ENCODE assay signal across 21 mouse cellular contexts in the genomic region with DNA sequence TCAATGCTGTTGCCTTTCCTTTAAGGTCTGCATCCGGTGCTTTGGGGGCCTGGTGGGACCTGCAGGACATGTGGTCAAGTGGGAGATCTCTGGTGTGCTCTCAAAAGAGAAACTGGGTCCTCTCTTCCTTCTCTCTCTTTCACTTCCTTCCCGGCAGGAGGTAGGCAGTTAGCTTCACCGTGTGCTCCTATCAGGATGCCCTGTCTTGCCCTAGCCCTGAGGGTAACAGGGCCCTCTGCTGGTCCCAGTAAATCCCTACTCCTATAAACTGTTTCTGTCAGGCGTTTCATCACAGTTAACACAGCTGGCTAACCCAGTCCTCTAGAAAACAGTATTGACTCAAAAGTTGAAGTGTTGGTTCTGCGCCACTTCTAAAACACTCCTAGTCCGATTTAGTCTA. TPM values are rescaled to one million over a fixed set of nuclear protein-coding genes. Genes with fewer than 3 reads are reported as not detected.
DNase-seq lines count a peak whose midpoint lies in the region; ATAC-seq and TF ChIP-seq lines count a peak whose summit lies in the region.
"Had no signal": no experiment of that assay in that cellular context is flagged by ENCODE, and none has a peak within 500 bp of the region (broad histone marks: within the 10 kb centered on the region; RNA-seq: fewer than 3 reads in every experiment).

No protein-coding gene starts in this region.

- dilution Hi-C loops in CH12.LX (cut with MboI; ENCODE audit: extremely low pct_ligation_motif_present, extremely low pct_unique_long_range_greater_than_20kb, low sequenced_read_pairs): no loop called here

- H3K4me1 ChIP-seq in CH12.LX (ENCODE audit: control insufficient read depth in 1 of 2, insufficient read depth in 2 of 2): 0 out of 4 replicates have a peak, but pooled peaks cover 2 to 4% of the 10 kb centered on the region in 2 experiments
- H3K4me1 ChIP-seq: embryonic facial prominence, embryonic 12.5 days; forebrain, embryonic 15.5 days had no signal

- H3K27me3 ChIP-seq in CH12.LX (replicated peaks): peaks cover 40% of the 10 kb centered on the region
- H3K27me3 ChIP-seq: forebrain, embryonic 13.5 days; forebrain, embryonic 15.5 days had no signal

- no peaks in the 10 kb centered on the region for H3K9me3 ChIP-seq in CH12.LX (replicated peaks; ENCODE audit: low read length)
- H3K9me3 ChIP-seq: embryonic facial prominence, embryonic 10.5 days; embryonic facial prominence, embryonic 12.5 days; forebrain, embryonic 13.5 days; forebrain, embryonic 15.5 days had no signal

- TF ChIP-seq RAD21 in CH12.LX (IDR thresholded peaks at IDR 0.05; ENCODE audit: low read depth, low read length): no peak

- TF ChIP-seq EP300 in CH12.LX (IDR thresholded peaks at IDR 0.05; ENCODE audit: low read length): no peak

- 0 out of 2 replicates have a peak, but pooled peaks have one; percentile 50 for ATAC-seq in megakaryocyte progenitor cell, adult 5-6 weeks (replicated peaks; ENCODE audit: poor library complexity)
- ATAC-seq: CD4-positive, CD25-positive, alpha-beta regulatory T cell, adult 4 months; forebrain, embryonic 13.5 days; forebrain, embryonic 15.5 days; forebrain, postnatal 0 days had no signal

- in situ Hi-C loops in CH12.LX (cut with MboI; ENCODE audit: low pct_ligation_motif_present, low pct_unique_long_range_greater_than_20kb, low sequenced_read_pairs): no loop called here

- no peak overlapping the region for H3K4me3 ChIP-seq in CH12.LX (replicated peaks in 1 of 3; ENCODE audit: low read depth in 2 of 3, low read length in 2 of 3, poor library complexity in 1 of 3)
- H3K4me3 ChIP-seq: embryonic facial prominence, embryonic 10.5 days; embryonic facial prominence, embryonic 12.5 days; forebrain, embryonic 13.5 days; forebrain, embryonic 15.5 days had no signal

- no peaks in the 10 kb centered on the region for H3K79me2 ChIP-seq in CH12.LX (replicated peaks; ENCODE audit: control insufficient read depth, extremely low read depth, insufficient read depth, poor library complexity, severe bottlenecking)

- no peak overlapping the region for H3K4me2 ChIP-seq in CH12.LX (ENCODE audit: insufficient read depth, low read depth, poor library complexity, severe bottlenecking)
- H3K4me2 ChIP-seq: embryonic facial prominence, embryonic 12.5 days; forebrain, embryonic 13.5 days; forebrain, embryonic 15.5 days had no signal

- H3K36me3 ChIP-seq in CH12.LX (replicated peaks in 1 of 2; ENCODE audit: control insufficient read depth in 1 of 2, insufficient read depth in 1 of 2, low read length in 1 of 2): no peaks in the 10 kb centered on the region
- H3K36me3 ChIP-seq: embryonic facial prominence, embryonic 10.5 days; embryonic facial prominence, embryonic 12.5 days; forebrain, embryonic 15.5 days had no signal

- TF ChIP-seq CTCF in CH12.LX (conservative IDR thresholded peaks at IDR 0.05 in 1 of 2, IDR thresholded peaks at IDR 0.05 in 1 of 2; ENCODE audit: low read depth in 2 of 2, low read length in 2 of 2): peak in 1 of 2 experiments; percentile 37; a peak in 2 of 4 replicates

- H3K9ac ChIP-seq in CH12.LX (ENCODE audit: insufficient read depth, low read depth): no peak overlapping the region
- H3K9ac ChIP-seq: embryonic facial prominence, embryonic 12.5 days; forebrain, embryonic 13.5 days; forebrain, embryonic 15.5 days; forebrain, postnatal 0 days had no signal

- H3K27ac ChIP-seq in CH12.LX (ENCODE audit: insufficient read depth, low read depth): no peak overlapping the region
- H3K27ac ChIP-seq: embryonic facial prominence, embryonic 10.5 days; embryonic facial prominence, embryonic 12.5 days; forebrain, embryonic 13.5 days; forebrain, embryonic 15.5 days had no signal

- DNase-seq in A20 (ENCODE audit: low read depth, low spot score) (peak; percentile 24), CH12.LX (ENCODE audit: extremely low read depth) (peak; percentile 19)
- no peak for DNase-seq in cerebellum, adult 9-10 months
- DNase-seq in right cerebral cortex, adult 18-20 months: no peak
- DNase-seq: adrenal gland, adult 2 months; adrenal gland, postnatal 10 days; adrenal gland, postnatal 25 days; B cell, adult 2 months; cerebellum, adult 11 months; cerebellum, adult 18-20 months; cerebellum, adult 8-10 months; cerebellum, postnatal 10 days; cerebellum, postnatal 25 days; forebrain, postnatal 0 days had no signal

- TF ChIP-seq POLR2A in CH12.LX (IDR thresholded peaks at IDR 0.05; ENCODE audit: low read depth, low read length): no peak

TF ChIP-seq in CH12.LX, 34 proteins besides CTCF, POLR2A, EP300 and RAD21:
- TF ChIP-seq SMC3 (IDR thresholded peaks at IDR 0.05; ENCODE audit: low read depth, low read length) (0 out of 2 replicates have a peak, but pooled peaks have one; percentile 8), NELFE (IDR thresholded peaks at IDR 0.05; ENCODE audit: low read depth, low read length) (no peak), RCOR1 (conservative IDR thresholded peaks at IDR 0.05; ENCODE audit: low read depth, low read length) (no peak)

RNA-seq across cellular contexts. Expression of a gene that starts 9.9 kb away (rescaled TPM):
- total RNA-seq in CH12.LX (2012; rRNA removed) (not detected in 2 replicates), CH12.LX (2014; rRNA removed) (not detected in 2 replicates)
- polyA plus RNA-seq in CH12.LX (2012; ENCODE audit: insufficient read length, low read depth): not detected in 2 replicates
- not detected in 2 replicates for total RNA-seq in megakaryocyte progenitor cell, adult 5-6 weeks (2015)
- total RNA-seq in megakaryocyte progenitor cell, adult 5-6 weeks (2017): not detected in 2 replicates
- total RNA-seq: MEL had no signal
- polyA plus RNA-seq: CD4-positive, CD25-positive, alpha-beta regulatory T cell, adult 4 months had no signal

Comparison
In these comparisons a context has a peak if more than half of its experiments do, and no peak if none do; other contexts are left out.
1. DNase-seq: peak in A20 (single experiment) and CH12.LX (single experiment); none in cerebellum, adult 9-10 months (single experiment) and right cerebral cortex, adult 18-20 months (single experiment).